Mouse (Mus musculus) erythroblast, embryonic 14.5 days (primary cell): ENCODE measurements around the gene Gpr142.

Source experiments
- GATA1 ChIP-seq: IDR thresholded peaks from 2 replicates; pipeline ENCODE4 v1.6.1; 2012; ENCODE audit warnings: low read length, inconsistent platforms, mixed read lengths
- TAL1 ChIP-seq: IDR thresholded peaks from 3 replicates; pipeline ENCODE4 v1.6.1; 2012; ENCODE audit warnings: low read length, inconsistent platforms, mixed read lengths

DNA sequence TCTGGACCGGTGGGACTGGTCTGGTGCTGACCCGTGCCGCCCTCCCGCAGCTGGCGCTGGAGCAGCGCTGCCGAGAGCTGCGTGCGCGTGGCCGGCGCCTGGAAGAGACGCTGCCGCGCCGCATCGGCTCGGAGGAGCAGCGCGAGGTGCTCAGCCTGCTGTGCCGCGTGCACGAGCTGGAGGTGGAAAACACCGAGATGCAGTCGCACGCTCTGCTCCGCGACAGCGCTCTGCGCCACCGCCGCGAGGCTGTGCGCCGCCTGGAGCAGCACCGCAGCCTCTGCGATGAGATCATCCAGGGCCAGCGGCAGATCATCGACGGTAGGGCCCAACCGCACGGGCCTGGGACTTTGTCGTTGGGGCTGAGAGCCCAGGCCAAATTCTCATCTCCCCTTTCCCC lies 12.4 kb upstream of the Gpr142 start:
- TF ChIP-seq TAL1 (no peak), GATA1 (no peak)
